Mouse (Mus musculus) neural tube, embryonic 14.5 days (tissue): Measurements from ENCODE around the gene Hist1h1c. TPM values are rescaled to one million over a fixed set of nuclear protein-coding genes. Genes with fewer than 3 reads are reported as not detected.
A peak's percentile ranks its signal among the peaks of the same experiment; 100 is the strongest.
"Not testable (repeated sequence)": the region's sequence is repeated elsewhere in the genome, so short reads cannot be mapped to it uniquely, and the experiment has no call there.

Experiments
- ATAC-seq: fragments of 200-750 bp; cut with Nextera tagmentation; 2 replicates; pipeline ENCODE4 v1.8.0; 2017; ENCODE audit warnings: low read depth, mild to moderate bottlenecking, moderate TSS enrichment, moderate library complexity
- H3K27ac ChIP-seq: fragments of 300-500 bp; sonication (generic); 2 replicates; pipeline ENCODE4 v1.5.1; 2014; ENCODE audit warnings: low read depth, mild to moderate bottlenecking, control low read depth, low read length, moderate library complexity, mixed read lengths
- H3K27me3 ChIP-seq: fragments of 300-500 bp; sonication (generic); 2 replicates; pipeline ENCODE4 v1.6.1; 2014; ENCODE audit warnings: low read length; ENCODE audit not compliant: control insufficient read depth, insufficient read depth
- H3K36me3 ChIP-seq: fragments of 300-500 bp; sonication (generic); 2 replicates; pipeline ENCODE4 v1.6.1; 2014; ENCODE audit warnings: low read length, mixed read lengths; ENCODE audit not compliant: control insufficient read depth, insufficient read depth
- H3K4me1 ChIP-seq: fragments of 300-500 bp; sonication (generic); 2 replicates; pipeline ENCODE4 v1.6.1; 2014; ENCODE audit warnings: low read length; ENCODE audit not compliant: control insufficient read depth, insufficient read depth
- H3K4me2 ChIP-seq: fragments of 300-500 bp; sonication (generic); 2 replicates; pipeline ENCODE4 v1.6.1; 2014; ENCODE audit warnings: mild to moderate bottlenecking, low read depth, low read length, control low read depth
- H3K4me3 ChIP-seq: fragments of 300-500 bp; sonication (generic); 2 replicates; pipeline ENCODE4 v1.5.1; 2014; ENCODE audit warnings: low read depth, low read length, control low read depth, mixed read lengths
- H3K9ac ChIP-seq: fragments of 300-500 bp; sonication (generic); replicated peaks from 2 replicates; pipeline ENCODE4 v1.6.1; 2014; ENCODE audit warnings: low read depth, mild to moderate bottlenecking, control low read depth, low read length, mixed read lengths
- H3K9me3 ChIP-seq: fragments of 300-500 bp; sonication (generic); 2 replicates; pipeline ENCODE4 v1.6.1; 2016; ENCODE audit warnings: low read length; ENCODE audit not compliant: control insufficient read depth
- WGBS: fragments of 180-500 bp; shearing (Covaris S2); extraction: QIAGEN DNeasy Blood & Tissue Kit; methylation state at CpG from one replicate; pipeline ENCODE4 v1.1.7; 2014; 5-methylcytosine and 5-hydroxymethylcytosine counted together
- polyA plus RNA-seq: library from polyadenylated mRNA; unstranded; fragments of >200 nt; fragmentation: Nextera tagmentation; extraction: Ambion mirVana; gene quantifications from 2 replicates; pipeline ENCODE4 v1.2.1, GENCODE M21; 2014

Gene Hist1h1c
- polyA plus RNA-seq, 1 experiment from 2014 or later: 5.3 TPM

- Histone ChIP-seq H3K4me1 (peaks cover 15% of the 10 kb centered on the region), H3K9ac (no peak overlapping the region), H3K4me3 (no peak overlapping the region), H3K27ac (no peak overlapping the region), H3K27me3 (no peaks in the 10 kb centered on the region), H3K4me2 (no peak overlapping the region), H3K36me3 (no peaks in the 10 kb centered on the region), H3K9me3 (no peaks in the 10 kb centered on the region)
- WGBS: 4% methylated on average over 4 of the region's 4 CpGs
- ATAC-seq: no peak
These were observed 9.3 kb downstream of the Hist1h1c start for GRCm38 (mm10) chr13:23747892-23748288.

- H3K27ac ChIP-seq: no peak overlapping the region
- no peak for ATAC-seq
- no peak overlapping the region for H3K4me3 ChIP-seq
- H3K9me3 ChIP-seq: no peaks in the 10 kb centered on the region
- H3K36me3 ChIP-seq: no peaks in the 10 kb centered on the region
- H3K4me1 ChIP-seq: peaks cover 15% of the 10 kb centered on the region
- 93% methylated on average over 5 of the region's 5 CpGs for WGBS
- no peak overlapping the region for H3K9ac ChIP-seq
- no peak overlapping the region for H3K4me2 ChIP-seq
- no peaks in the 10 kb centered on the region for H3K27me3 ChIP-seq
These were observed 11.0 kb downstream of the Hist1h1c start for GRCm38 (mm10) chr13:23749563-23750121.

- Histone ChIP-seq H3K4me2 (peak within 1 kb of the TSS; percentile 56), H3K27ac (peak within 1 kb of the TSS; percentile 86), H3K9ac (0 out of 2 replicates have a peak within 1 kb of the TSS, but pooled peaks have one; percentile 37), H3K4me3 (peak within 1 kb of the TSS; percentile 35), H3K4me1 (peaks cover 13% of the 10 kb centered on the region)
- not testable (repeated sequence) for H3K36me3 ChIP-seq, H3K27me3 ChIP-seq, H3K9me3 ChIP-seq
- WGBS: under 1% methylated on average over 29 of the region's 47 CpGs
- ATAC-seq: peak; percentile 61
These were observed 12.3 kb downstream of the Hist1h1c start, which contains the start of gene Hist1h2ab for GRCm38 (mm10) chr13:23750839-23751477. Gene Hist1h2ab, plus strand, starts transcription at chr13:23751126.

GRCm38 (mm10) chr13:23751478-23751956 is 12.9 kb downstream of the Hist1h1c start:
- Histone ChIP-seq H3K9ac (no peak overlapping the region), H3K4me3 (peak overlapping the region; percentile 35), H3K4me1 (peaks cover 13% of the 10 kb centered on the region), H3K27me3 (no peaks in the 10 kb centered on the region), H3K9me3 (no peaks in the 10 kb centered on the region), H3K36me3 (no peaks in the 10 kb centered on the region), H3K27ac (peak overlapping the region; percentile 86; the same call in 1 of the 2 replicates), H3K4me2 (peak overlapping the region; percentile 56)
- WGBS: 2% methylated on average over 11 of the region's 11 CpGs
- no peak; the same call in 1 of the 2 replicates for ATAC-seq

GRCm38 (mm10) chr13:23752067-23752741 is 13.6 kb downstream of the Hist1h1c start, which contains the start of gene Hist1h3b:
Gene Hist1h3b, plus strand, starts transcription at chr13:23752267.
- Histone ChIP-seq H3K27ac (peak within 1 kb of the TSS; percentile 86), H3K4me3 (peak within 1 kb of the TSS; percentile 35), H3K4me1 (peaks cover 11% of the 10 kb centered on the region), H3K9ac (0 out of 2 replicates have a peak within 1 kb of the TSS, but pooled peaks have one; percentile 37), H3K4me2 (peak within 1 kb of the TSS; percentile 56)
- WGBS: under 1% methylated on average over 16 of the region's 47 CpGs
- peak; percentile 74 for ATAC-seq
- H3K9me3 ChIP-seq, H3K27me3 ChIP-seq, H3K36me3 ChIP-seq: not testable (repeated sequence)

GRCm38 (mm10) chr13:23752742-23753172 is 14.1 kb downstream of the Hist1h1c start:
- 6% methylated on average over 6 of the region's 6 CpGs for WGBS
- no peaks in the 10 kb centered on the region for H3K27me3 ChIP-seq
- ATAC-seq: no peak
- H3K4me3 ChIP-seq: no peak overlapping the region
- H3K9me3 ChIP-seq: no peaks in the 10 kb centered on the region
- peaks cover 8% of the 10 kb centered on the region; the same call in 1 of the 2 replicates for H3K4me1 ChIP-seq
- H3K9ac ChIP-seq: no peak overlapping the region
- no peaks in the 10 kb centered on the region for H3K36me3 ChIP-seq
- peak overlapping the region; percentile 29; the same call in 1 of the 2 replicates for H3K4me2 ChIP-seq
- no peak overlapping the region for H3K27ac ChIP-seq

GRCm38 (mm10) chr13:23753314-23754078 is 14.9 kb downstream of the Hist1h1c start:
- Histone ChIP-seq H3K4me2 (no peak overlapping the region), H3K27me3 (no peaks in the 10 kb centered on the region), H3K27ac (no peak overlapping the region), H3K9me3 (no peaks in the 10 kb centered on the region), H3K36me3 (no peaks in the 10 kb centered on the region), H3K9ac (no peak overlapping the region), H3K4me1 (peaks cover 4% of the 10 kb centered on the region; the same call in 1 of the 2 replicates), H3K4me3 (no peak overlapping the region)
- ATAC-seq: no peak
- WGBS: 58% methylated on average over 4 of the region's 4 CpGs

- Histone ChIP-seq H3K27ac (no peak overlapping the region), H3K4me3 (no peak overlapping the region), H3K4me1 (peaks cover 4% of the 10 kb centered on the region; the same call in 1 of the 2 replicates), H3K9ac (no peak overlapping the region), H3K27me3 (no peaks in the 10 kb centered on the region), H3K36me3 (no peaks in the 10 kb centered on the region), H3K9me3 (no peaks in the 10 kb centered on the region), H3K4me2 (no peak overlapping the region)
- ATAC-seq: no peak
These were observed 16.4 kb downstream of the Hist1h1c start for GRCm38 (mm10) chr13:23755000-23755399.
